Mouse (Mus musculus): ENCODE measurements around the gene Cd1d1. TPM values are rescaled to one million over a fixed set of nuclear protein-coding genes. Genes with fewer than 3 reads are reported as not detected.
"Not testable (repeated sequence)": the region's sequence is repeated elsewhere in the genome, so short reads cannot be mapped to it uniquely, and the experiment has no call there.

The Cd1d1 gene
- 17.0 and 22.1 TPM in 2 replicates for polyA plus RNA-seq (2016; fragmentation: Nextera tagmentation; extraction: Ambion mirVana)

GRCm38 (mm10) chr3:86999415-86999740, at the start of gene Cd1d1:
TSS of gene Cd1d1 (minus strand) at chr3:86999441.
- H3K9me3 ChIP-seq: no peaks in the 10 kb centered on the region
- H3K36me3 ChIP-seq (replicated peaks): no peaks in the 10 kb centered on the region
- H3K27ac ChIP-seq: peak within 1 kb of the TSS; percentile 92
- peaks cover 14% of the 10 kb centered on the region; the same call in 1 of the 2 replicates for H3K4me1 ChIP-seq
- WGBS: 44% methylated on average over 8 of the region's 8 CpGs
- H3K4me3 ChIP-seq: peak within 1 kb of the TSS; percentile 65
- no peaks in the 10 kb centered on the region for H3K27me3 ChIP-seq (ENCODE audit: poor library complexity, severe bottlenecking)
- DNase-seq (ENCODE audit: extremely low spot score, low spot score): no peak

DNA sequence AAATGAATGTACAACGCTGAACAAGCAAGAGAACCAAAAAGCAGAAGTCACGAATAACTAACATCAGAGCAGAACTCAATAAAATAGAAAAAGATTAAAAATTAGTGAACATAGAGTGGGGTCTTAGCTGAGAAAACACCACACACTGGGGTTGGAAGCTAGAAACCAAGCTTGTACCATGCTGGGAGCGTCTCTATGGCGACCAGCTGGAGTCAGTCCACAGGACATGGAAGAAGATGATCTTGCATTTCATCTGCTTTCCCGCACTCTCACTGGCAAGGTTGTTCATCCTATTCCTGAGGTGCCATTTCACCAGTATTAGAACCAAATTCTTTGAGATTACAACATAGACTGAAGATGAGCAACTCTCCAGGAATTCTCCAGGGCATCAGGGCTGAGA, 48.6 kb upstream of the Cd1d1 start:
- H3K4me3 ChIP-seq: no peak overlapping the region
- H3K36me3 ChIP-seq (replicated peaks): no peaks in the 10 kb centered on the region
- H3K27ac ChIP-seq: no peak overlapping the region
- DNase-seq (ENCODE audit: extremely low spot score, low spot score): no peak
- no peaks in the 10 kb centered on the region for H3K4me1 ChIP-seq
- no peaks in the 10 kb centered on the region for H3K9me3 ChIP-seq
- 87% methylated on average over 5 of the region's 5 CpGs for WGBS
- H3K27me3 ChIP-seq (ENCODE audit: poor library complexity, severe bottlenecking): no peaks in the 10 kb centered on the region

- Histone ChIP-seq H3K9me3 (no peaks in the 10 kb centered on the region), H3K27ac (no peak overlapping the region), H3K4me1 (no peaks in the 10 kb centered on the region), H3K36me3 (replicated peaks) (no peaks in the 10 kb centered on the region), H3K27me3 (ENCODE audit: poor library complexity, severe bottlenecking) (no peaks in the 10 kb centered on the region), H3K4me3 (no peak overlapping the region)
- 89% methylated on average over 2 of the region's 2 CpGs for WGBS
- DNase-seq (ENCODE audit: extremely low spot score, low spot score): no peak
Observed at GRCm38 (mm10) chr3:87041733-87042132, 42.5 kb upstream of the Cd1d1 start.

- H3K27ac ChIP-seq: no peak overlapping the region
- WGBS: 87% methylated on average over 6 of the region's 6 CpGs
- no peaks in the 10 kb centered on the region for H3K27me3 ChIP-seq (ENCODE audit: poor library complexity, severe bottlenecking)
- peaks cover 4% of the 10 kb centered on the region; the same call in 1 of the 2 replicates for H3K9me3 ChIP-seq
- no peaks in the 10 kb centered on the region for H3K36me3 ChIP-seq (replicated peaks)
- DNase-seq (ENCODE audit: extremely low spot score, low spot score): no peak
- no peak overlapping the region for H3K4me3 ChIP-seq
- H3K4me1 ChIP-seq: no peaks in the 10 kb centered on the region
Observed at GRCm38 (mm10) chr3:87038500-87038899, 39.3 kb upstream of the Cd1d1 start.

DNA sequence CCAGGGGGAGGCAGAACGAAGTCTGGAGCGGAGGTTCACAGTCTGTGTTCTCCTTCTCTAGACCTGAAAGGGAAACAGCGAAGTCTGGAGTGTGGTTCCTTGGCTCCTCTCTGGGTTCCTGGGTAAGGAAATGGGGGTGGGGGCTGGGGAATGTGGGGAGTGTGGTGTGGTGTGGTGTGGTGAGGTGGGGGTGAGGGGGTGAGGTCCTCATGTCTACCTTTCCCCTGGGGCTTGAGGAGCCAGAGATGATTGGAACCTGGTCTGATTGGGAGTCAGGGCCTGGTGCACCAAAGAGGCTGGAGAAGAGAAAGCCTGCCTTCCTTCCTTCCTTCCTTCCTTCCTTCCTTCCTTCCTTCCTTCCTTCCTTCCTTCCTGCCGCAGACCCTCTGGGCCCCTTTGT, 34.8 kb upstream of the Cd1d1 start:
- no peak overlapping the region for H3K27ac ChIP-seq
- DNase-seq (ENCODE audit: extremely low spot score, low spot score): no peak
- no peak overlapping the region for H3K4me3 ChIP-seq
- 91% methylated on average over 4 of the region's 4 CpGs for WGBS
- no peaks in the 10 kb centered on the region for H3K36me3 ChIP-seq (replicated peaks)
- peaks cover 4% of the 10 kb centered on the region; the same call in 1 of the 2 replicates for H3K9me3 ChIP-seq
- no peaks in the 10 kb centered on the region for H3K27me3 ChIP-seq (ENCODE audit: poor library complexity, severe bottlenecking)
- no peaks in the 10 kb centered on the region for H3K4me1 ChIP-seq

DNA sequence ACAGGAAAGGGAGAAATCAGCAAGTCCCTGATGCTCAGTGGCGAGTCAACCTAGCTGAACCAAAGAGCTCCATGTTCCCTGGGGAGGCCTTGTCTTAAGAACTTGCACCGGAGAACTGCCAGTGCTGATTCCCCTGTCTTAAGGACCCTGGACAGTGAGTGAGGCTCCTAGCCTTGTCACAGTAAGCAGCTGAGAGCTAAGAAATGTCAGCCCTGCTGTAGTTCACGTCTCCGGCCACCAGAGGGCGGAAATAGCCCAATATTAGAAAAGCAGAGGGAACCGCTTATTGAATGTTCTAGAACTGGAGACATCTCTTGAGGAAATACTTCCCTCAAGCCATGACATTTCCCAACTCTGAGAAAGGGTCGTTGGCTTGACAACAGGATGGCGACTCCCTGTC, 34.1 kb upstream of the Cd1d1 start:
- Histone ChIP-seq H3K27ac (no peak overlapping the region), H3K4me3 (no peak overlapping the region), H3K9me3 (peaks cover 4% of the 10 kb centered on the region; the same call in 1 of the 2 replicates), H3K27me3 (ENCODE audit: poor library complexity, severe bottlenecking) (no peaks in the 10 kb centered on the region), H3K36me3 (replicated peaks) (no peaks in the 10 kb centered on the region), H3K4me1 (no peaks in the 10 kb centered on the region)
- WGBS: 28% methylated on average over 8 of the region's 8 CpGs
- DNase-seq (ENCODE audit: extremely low spot score, low spot score): peak; percentile 71

DNA sequence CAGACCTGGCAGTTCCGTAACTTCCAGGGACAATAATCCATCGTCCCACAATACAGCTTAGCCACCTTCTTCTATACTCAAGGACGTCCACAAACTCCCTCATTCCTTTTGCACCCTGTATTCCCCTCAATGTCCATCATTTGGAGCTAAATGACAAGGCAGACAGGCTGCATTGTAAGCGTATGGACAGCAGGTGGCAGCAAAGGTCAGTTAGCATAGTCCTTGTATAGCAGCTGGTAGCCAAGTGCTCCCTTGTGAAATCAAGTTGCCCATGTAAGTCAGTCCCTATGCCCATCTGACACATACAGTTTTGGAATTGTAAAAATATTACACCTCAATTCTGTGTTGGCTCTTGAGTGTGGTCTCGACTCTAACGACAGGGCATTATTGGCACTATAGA, 31.6 kb upstream of the Cd1d1 start:
- Histone ChIP-seq H3K36me3 (replicated peaks) (no peaks in the 10 kb centered on the region), H3K27ac (no peak overlapping the region), H3K27me3 (ENCODE audit: poor library complexity, severe bottlenecking) (no peaks in the 10 kb centered on the region), H3K9me3 (peaks cover 4% of the 10 kb centered on the region; the same call in 1 of the 2 replicates), H3K4me1 (no peaks in the 10 kb centered on the region), H3K4me3 (no peak overlapping the region)
- peak; percentile 65 for DNase-seq (ENCODE audit: extremely low spot score, low spot score)
- 21% methylated on average over 6 of the region's 6 CpGs for WGBS

DNA sequence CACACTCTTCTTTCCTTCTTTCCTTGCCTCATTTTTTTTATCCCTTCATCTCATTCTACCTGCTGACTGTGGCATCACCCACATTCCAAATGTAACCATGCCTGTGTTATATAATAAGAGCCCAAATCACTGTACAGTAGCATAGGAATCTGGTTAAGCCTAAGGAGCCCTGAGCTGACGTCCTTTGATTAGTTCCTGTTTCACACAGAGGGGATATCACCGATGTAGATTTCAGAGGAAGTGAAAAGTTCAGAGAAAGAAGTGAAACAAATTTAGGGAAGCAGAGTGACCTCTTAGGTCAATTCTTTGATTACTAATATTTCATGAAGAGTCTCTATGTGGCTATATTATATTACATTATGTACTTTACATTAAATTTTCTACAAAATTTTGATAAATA, 18.5 kb upstream of the Cd1d1 start:
- Histone ChIP-seq H3K4me1 (no peaks in the 10 kb centered on the region), H3K36me3 (replicated peaks) (no peaks in the 10 kb centered on the region), H3K9me3 (no peaks in the 10 kb centered on the region), H3K4me3 (no peak overlapping the region), H3K27ac (no peak overlapping the region), H3K27me3 (ENCODE audit: poor library complexity, severe bottlenecking) (no peaks in the 10 kb centered on the region)
- DNase-seq (ENCODE audit: extremely low spot score, low spot score): no peak
- 85% methylated on average over 2 of the region's 2 CpGs for WGBS

DNA sequence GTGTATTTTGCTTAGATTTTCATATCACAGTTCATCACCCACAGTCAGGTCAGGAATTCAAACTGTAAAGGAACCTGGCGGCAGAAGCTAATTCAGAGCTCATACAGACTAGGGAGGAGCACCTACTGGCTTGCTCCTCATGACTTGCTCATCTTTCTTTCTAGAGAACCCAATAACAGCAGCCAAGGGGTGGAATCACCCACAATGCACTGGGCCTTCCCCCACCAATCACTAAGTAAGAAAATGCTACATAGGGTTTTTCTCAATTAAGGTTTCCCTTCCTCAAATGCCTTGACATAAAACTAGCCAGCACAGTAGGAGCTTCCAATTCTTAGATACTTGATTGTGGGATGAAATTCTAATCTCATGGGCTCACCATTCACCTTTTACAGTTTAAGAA, 17.8 kb upstream of the Cd1d1 start:
- no peak overlapping the region for H3K4me3 ChIP-seq
- H3K27ac ChIP-seq: no peak overlapping the region

GRCm38 (mm10) chr3:87015931-87016330, 16.7 kb upstream of the Cd1d1 start:
- DNase-seq (ENCODE audit: extremely low spot score, low spot score): no peak
- 31% methylated on average over 4 of the region's 4 CpGs for WGBS
- Histone ChIP-seq H3K4me1 (no peaks in the 10 kb centered on the region), H3K4me3 (no peak overlapping the region), H3K36me3 (replicated peaks) (no peaks in the 10 kb centered on the region), H3K27me3 (ENCODE audit: poor library complexity, severe bottlenecking) (no peaks in the 10 kb centered on the region), H3K27ac (no peak overlapping the region), H3K9me3 (no peaks in the 10 kb centered on the region)

More for the DNA sequence above, 17.8 kb upstream of the Cd1d1 start:
- no peaks in the 10 kb centered on the region for H3K9me3 ChIP-seq
- H3K36me3 ChIP-seq (replicated peaks): no peaks in the 10 kb centered on the region
- WGBS: 92% methylated on average over 1 of the region's 1 CpGs
- no peaks in the 10 kb centered on the region for H3K4me1 ChIP-seq
- no peak for DNase-seq (ENCODE audit: extremely low spot score, low spot score)
- H3K27me3 ChIP-seq (ENCODE audit: poor library complexity, severe bottlenecking): no peaks in the 10 kb centered on the region

DNA sequence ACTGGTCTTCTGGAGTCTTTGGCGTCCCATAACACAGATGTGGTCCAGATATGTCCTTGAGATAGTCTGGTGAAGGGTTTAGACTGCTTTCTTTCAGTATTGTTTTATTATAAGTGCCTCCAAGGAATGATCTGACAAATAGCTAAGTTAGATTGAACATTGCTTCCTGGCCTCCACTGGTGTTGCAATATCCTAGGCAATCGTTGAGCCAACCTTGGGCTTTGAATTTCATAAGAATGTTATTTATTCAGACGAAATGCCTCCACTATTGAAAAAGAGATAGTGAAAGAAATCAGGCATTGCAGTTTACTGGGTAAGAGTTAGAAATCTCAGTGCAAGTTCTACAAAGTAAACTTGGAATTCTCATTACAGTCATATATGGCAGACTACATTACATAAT, 13.2 kb upstream of the Cd1d1 start:
- WGBS: 84% methylated on average over 3 of the region's 3 CpGs
- not testable (repeated sequence) for H3K27ac ChIP-seq; H3K4me3 ChIP-seq; H3K4me1 ChIP-seq; H3K36me3 ChIP-seq (replicated peaks); DNase-seq (ENCODE audit: extremely low spot score, low spot score); H3K9me3 ChIP-seq; H3K27me3 ChIP-seq (ENCODE audit: poor library complexity, severe bottlenecking)

DNA sequence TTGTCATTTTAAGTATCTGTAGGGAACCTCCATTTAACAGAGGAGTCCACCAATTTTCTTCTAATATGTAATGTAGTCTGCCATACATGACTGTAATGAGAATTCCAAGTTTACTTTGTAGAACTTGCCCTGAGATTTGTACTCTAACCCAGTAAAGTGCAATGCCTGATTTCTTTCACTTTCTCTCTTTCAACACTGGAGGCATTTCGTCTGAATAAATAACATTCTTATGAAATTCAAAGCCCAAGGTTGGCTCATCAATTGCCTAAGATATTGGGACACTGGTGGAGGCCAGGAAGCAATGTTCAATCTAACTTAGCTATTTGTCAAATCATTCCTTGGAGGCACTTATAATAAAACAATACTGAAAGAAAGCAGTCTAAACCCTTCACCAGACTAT, 9.0 kb upstream of the Cd1d1 start:
- 77% methylated on average over 1 of the region's 1 CpGs for WGBS
- not testable (repeated sequence) for H3K27ac ChIP-seq; H3K4me1 ChIP-seq; H3K36me3 ChIP-seq (replicated peaks); DNase-seq (ENCODE audit: extremely low spot score, low spot score); H3K4me3 ChIP-seq; H3K27me3 ChIP-seq (ENCODE audit: poor library complexity, severe bottlenecking); H3K9me3 ChIP-seq

DNA sequence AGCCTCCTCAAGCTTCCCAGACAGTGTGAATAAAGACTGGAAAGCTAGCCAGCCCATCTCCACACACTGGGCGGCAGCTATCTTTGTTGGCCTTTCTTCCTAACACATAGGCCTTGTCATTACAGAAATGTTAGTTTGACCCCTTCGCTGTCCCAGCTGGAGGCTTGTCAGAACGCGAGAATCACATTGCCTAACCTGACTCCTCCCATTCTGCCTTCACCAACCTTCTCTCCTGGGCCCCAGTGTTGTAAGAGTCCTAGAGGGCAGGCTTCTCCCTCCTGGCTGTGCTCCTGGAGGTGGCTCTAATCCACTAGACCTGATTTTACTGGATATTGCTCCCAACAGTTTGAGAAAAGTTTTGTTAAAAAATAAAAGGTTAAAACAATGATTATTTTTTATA, 1.4 kb upstream of the Cd1d1 start:
- H3K4me3 ChIP-seq: no peak overlapping the region
- DNase-seq (ENCODE audit: extremely low spot score, low spot score): no peak
- WGBS: 24% methylated on average over 4 of the region's 4 CpGs
- H3K36me3 ChIP-seq (replicated peaks): no peaks in the 10 kb centered on the region
- no peaks in the 10 kb centered on the region for H3K9me3 ChIP-seq
- peaks cover 14% of the 10 kb centered on the region; the same call in 1 of the 2 replicates for H3K4me1 ChIP-seq
- H3K27me3 ChIP-seq (ENCODE audit: poor library complexity, severe bottlenecking): no peaks in the 10 kb centered on the region
- H3K27ac ChIP-seq: no peak overlapping the region

GRCm38 (mm10) chr3:87000051-87000450, 810 bp upstream of the Cd1d1 start:
- Histone ChIP-seq H3K27me3 (ENCODE audit: poor library complexity, severe bottlenecking) (no peaks in the 10 kb centered on the region), H3K4me3 (no peak overlapping the region)
- no peak for DNase-seq (ENCODE audit: extremely low spot score, low spot score)

More at GRCm38 (mm10) chr3:87000051-87000450, 810 bp upstream of the Cd1d1 start:
- no peaks in the 10 kb centered on the region for H3K9me3 ChIP-seq
- H3K4me1 ChIP-seq: peaks cover 14% of the 10 kb centered on the region; the same call in 1 of the 2 replicates
- H3K27ac ChIP-seq: no peak overlapping the region
- H3K36me3 ChIP-seq (replicated peaks): no peaks in the 10 kb centered on the region
- WGBS: 94% methylated on average over 12 of the region's 12 CpGs
